Mouse (Mus musculus) lung, postnatal 0 days (tissue): ENCODE data around the gene Foxq1.

Experiments
- CTCF ChIP-seq: IDR thresholded peaks from 2 replicates; pipeline ENCODE4 v1.5.1; 2016; ENCODE audit warnings: antibody characterized with exemption, mild to moderate bottlenecking
- EP300 ChIP-seq: IDR thresholded peaks from 2 replicates; pipeline ENCODE4 v1.6.1; 2016; ENCODE audit warnings: antibody characterized with exemption, mild to moderate bottlenecking, control low read depth

DNA sequence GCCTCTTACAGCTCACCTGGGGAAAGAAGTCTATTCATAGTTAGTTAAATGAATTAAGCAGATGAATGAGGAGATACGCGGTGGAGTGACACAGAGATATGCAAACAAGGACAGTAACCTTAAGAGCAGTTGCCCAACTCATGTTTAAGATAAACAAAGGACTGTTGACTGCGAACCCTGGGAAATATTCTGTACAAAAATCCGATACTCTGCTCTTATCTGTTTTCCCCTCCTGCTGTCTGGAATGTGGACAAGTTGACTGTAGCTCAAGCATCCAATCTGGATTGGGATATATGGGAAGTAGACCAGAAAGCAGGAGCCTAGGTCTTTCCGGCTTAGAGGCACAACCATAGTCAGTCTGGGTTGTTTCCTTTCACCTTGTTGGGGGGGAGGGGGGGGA, 24.7 kb upstream of the Foxq1 start:
- TF ChIP-seq EP300: no peak
- TF ChIP-seq CTCF: no peak
